Mouse (Mus musculus): Measurements from ENCODE around the gene Ddi2.

Gene Ddi2

DNA sequence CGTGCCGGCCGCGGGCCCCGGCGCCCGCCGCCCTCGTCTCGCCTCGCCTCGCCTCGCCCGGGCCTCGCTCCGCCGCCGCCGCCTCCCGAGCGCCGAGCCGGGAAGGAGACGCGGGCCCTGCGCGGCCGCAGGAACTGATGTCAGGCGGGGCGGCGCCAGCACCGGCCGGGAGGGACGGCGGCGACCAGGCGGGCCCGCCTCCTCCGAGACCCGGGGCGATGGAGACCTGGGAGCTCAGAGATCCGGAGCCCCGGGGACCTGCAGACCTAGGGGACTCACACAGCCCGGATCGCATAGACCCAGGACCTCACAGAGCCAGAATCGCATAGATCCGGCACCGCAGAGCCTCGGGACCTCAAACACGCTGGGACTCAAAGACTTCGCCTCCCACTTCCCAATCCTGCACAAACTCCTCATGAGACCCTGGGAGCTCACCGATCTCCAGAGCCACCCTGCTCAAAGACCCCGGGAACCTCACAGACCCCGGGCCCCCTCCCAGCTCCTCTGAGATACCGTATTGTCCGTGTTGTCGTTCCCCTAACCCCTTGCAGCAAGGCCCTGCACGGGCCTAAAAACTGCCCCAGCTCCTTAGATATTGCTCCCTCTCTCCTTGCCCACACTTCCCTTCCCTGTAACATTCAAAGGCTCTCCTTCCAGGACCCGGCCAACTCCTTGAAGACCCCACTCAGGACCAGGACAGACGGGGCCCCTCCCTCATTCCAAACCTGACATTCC is 59.0 kb downstream of the Ddi2 start:
- H3K36me3 ChIP-seq (ENCODE audit: insufficient read depth, low read length) = 0 out of 2 replicates have a peak, but pooled peaks cover under 1% of the 10 kb centered on the region
- peak overlapping the region; percentile 78 for H3K4me3 ChIP-seq (replicated peaks; ENCODE audit: low read length)
- TF ChIP-seq NANOG (IDR thresholded peaks at IDR 0.05; ENCODE audit: borderline replicate concordance, low read length) (no peak), POU5F1 (IDR thresholded peaks at IDR 0.05; ENCODE audit: borderline replicate concordance, low read length) (no peak), CTCF (conservative IDR thresholded peaks at IDR 0.05; ENCODE audit: low read length) (no peak)
- H3K27me3 ChIP-seq (ENCODE audit: insufficient read depth, low read length) = peaks cover 35% of the 10 kb centered on the region
- H3K4me1 ChIP-seq (replicated peaks; ENCODE audit: low read depth, low read length) = peaks cover 44% of the 10 kb centered on the region
- no peaks in the 10 kb centered on the region for H3K9me3 ChIP-seq (ENCODE audit: low read length)

DNA sequence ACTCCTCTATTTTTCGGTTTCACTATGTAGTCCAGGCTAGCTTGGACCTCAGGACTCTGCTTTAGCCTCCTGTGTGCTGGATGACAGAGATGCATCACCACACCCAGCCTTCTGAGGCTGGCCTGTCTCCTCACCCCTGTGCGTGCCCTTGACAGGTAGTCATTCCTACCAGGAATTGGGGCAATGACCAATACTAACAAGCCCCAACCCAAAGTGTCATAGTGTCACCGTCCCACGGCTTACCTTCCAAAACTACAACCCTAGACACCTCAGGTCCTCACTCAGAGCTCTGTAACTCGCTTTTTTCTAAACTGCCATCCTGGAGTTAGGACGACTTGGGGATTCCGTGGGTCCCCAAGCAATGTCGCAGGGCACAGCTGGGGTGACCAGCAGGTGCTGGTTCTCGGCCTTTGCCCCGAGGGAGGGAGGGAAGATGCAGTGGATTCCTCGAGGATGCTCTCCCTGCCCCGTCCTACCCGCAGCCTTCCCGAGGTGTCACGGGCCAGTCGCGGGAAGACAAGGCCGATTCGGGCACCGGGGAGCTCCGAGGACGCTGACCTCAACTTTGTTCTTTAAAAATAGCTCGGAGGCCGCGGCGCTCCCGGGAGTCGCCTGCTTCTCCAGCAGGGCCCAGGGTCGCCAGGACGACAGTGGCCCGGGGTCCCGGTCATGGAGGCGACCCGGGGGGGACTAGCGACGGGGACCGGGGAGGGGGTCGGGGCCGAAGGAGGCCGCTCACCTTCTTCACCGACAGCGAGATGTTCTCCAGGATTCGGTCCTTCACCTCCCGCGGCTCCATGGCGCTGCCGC is 59.9 kb downstream of the Ddi2 start:
- Histone ChIP-seq H3K36me3 (ENCODE audit: insufficient read depth, low read length) (0 out of 2 replicates have a peak, but pooled peaks cover 3% of the 10 kb centered on the region), H3K4me3 (replicated peaks; ENCODE audit: low read length) (peak overlapping the region; percentile 78), H3K27me3 (ENCODE audit: insufficient read depth, low read length) (peaks cover 35% of the 10 kb centered on the region), H3K9me3 (ENCODE audit: low read length) (no peaks in the 10 kb centered on the region), H3K4me1 (replicated peaks; ENCODE audit: low read depth, low read length) (peaks cover 44% of the 10 kb centered on the region)
- TF ChIP-seq CTCF (conservative IDR thresholded peaks at IDR 0.05; ENCODE audit: low read length) = no peak
- TF ChIP-seq NANOG (IDR thresholded peaks at IDR 0.05; ENCODE audit: borderline replicate concordance, low read length) = no peak
- TF ChIP-seq POU5F1 (IDR thresholded peaks at IDR 0.05; ENCODE audit: borderline replicate concordance, low read length) = no peak

DNA sequence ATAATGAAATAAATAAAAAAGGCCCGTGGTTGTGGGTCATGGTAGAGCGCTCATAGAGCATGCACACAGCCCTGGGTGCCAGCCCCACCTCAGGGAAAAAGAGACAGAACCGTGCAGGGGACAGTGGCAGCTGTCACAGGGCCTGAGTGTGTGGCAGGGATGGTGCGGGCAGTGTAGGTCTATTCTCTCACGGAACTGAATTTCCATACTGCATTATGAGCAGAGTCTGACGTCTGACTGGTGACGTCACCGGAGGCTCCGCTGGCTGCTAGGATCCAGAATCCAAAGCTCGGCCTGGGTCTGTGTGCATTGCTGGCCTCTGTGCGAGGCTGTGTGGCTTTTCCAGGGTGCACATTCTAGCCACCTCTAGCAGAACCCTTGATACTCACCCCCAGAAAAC is 62.3 kb downstream of the Ddi2 start:
- peaks cover 3% of the 10 kb centered on the region; the same call in 1 of the 2 replicates for H3K36me3 ChIP-seq (ENCODE audit: insufficient read depth, low read length)
- peaks cover 38% of the 10 kb centered on the region for H3K4me1 ChIP-seq (replicated peaks; ENCODE audit: low read depth, low read length)
- TF ChIP-seq POU5F1 (IDR thresholded peaks at IDR 0.05; ENCODE audit: borderline replicate concordance, low read length) (no peak), NANOG (IDR thresholded peaks at IDR 0.05; ENCODE audit: borderline replicate concordance, low read length) (no peak), CTCF (conservative IDR thresholded peaks at IDR 0.05; ENCODE audit: low read length) (no peak)
- no peaks in the 10 kb centered on the region for H3K9me3 ChIP-seq (ENCODE audit: low read length)
- no peak overlapping the region; the same call in 1 of the 2 replicates for H3K4me3 ChIP-seq (replicated peaks; ENCODE audit: low read length)
- H3K27me3 ChIP-seq (ENCODE audit: insufficient read depth, low read length) = peaks cover 34% of the 10 kb centered on the region

DNA sequence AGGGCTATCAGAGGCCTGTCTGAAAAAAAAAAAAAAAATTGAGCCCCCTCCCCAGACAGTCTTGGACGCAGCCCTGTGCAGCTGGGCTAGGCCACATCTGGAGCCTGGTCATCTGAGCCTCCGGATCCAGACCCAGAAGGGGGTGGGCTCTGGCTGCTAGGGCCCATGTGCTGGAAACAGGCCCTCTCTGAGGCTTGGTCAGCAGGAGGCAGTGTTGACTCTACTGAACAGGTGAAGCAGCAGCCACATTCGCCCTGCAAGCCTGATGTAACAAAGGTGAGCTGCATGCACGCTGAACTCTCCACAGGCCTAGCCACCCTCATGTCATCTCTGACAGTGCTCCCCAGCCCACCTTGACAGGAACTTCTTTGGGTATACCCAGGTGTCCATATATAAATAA is 63.5 kb downstream of the Ddi2 start:
- TF ChIP-seq NANOG (IDR thresholded peaks at IDR 0.05; ENCODE audit: borderline replicate concordance, low read length) (no peak), CTCF (conservative IDR thresholded peaks at IDR 0.05; ENCODE audit: low read length) (peak; percentile 28; the same call in 1 of the 2 replicates)
- H3K36me3 ChIP-seq (ENCODE audit: insufficient read depth, low read length) = peaks cover 3% of the 10 kb centered on the region; the same call in 1 of the 2 replicates
- H3K4me1 ChIP-seq (replicated peaks; ENCODE audit: low read depth, low read length) = peaks cover 36% of the 10 kb centered on the region
- peaks cover 23% of the 10 kb centered on the region for H3K27me3 ChIP-seq (ENCODE audit: insufficient read depth, low read length)
- H3K4me3 ChIP-seq (replicated peaks; ENCODE audit: low read length) = no peak overlapping the region
- no peaks in the 10 kb centered on the region for H3K9me3 ChIP-seq (ENCODE audit: low read length)

DNA sequence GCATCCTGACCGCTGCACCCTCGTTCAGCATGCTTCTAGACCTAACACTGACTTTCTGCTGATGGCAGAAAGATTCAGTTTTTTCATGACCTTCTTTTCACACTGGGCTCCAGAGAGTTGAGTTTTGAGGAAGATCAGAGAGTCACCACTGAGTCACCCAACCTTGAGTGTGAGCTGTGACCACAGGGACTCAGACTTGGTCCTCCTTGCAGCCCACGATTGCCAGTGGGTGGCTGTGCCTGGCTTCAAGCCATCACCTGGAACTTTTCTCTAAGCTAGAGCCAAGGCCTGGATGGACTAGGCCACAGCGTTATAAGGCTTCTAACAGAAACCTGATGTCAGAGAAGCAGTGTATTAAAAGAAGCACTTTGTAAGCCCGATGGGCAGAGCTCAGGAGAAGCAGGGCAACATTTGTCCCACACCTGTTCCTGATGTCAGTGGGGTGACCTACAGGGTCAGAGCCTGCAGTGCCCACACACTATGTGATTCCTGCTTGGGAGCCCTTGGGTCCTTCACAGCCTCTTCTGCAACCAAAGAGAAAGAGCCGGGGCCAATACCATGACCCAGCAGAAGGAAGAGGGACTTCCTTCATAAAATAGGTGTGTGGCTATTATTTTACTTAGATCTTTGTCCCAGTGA is 64.3 kb downstream of the Ddi2 start:
- no peak for TF ChIP-seq POU5F1 (IDR thresholded peaks at IDR 0.05; ENCODE audit: borderline replicate concordance, low read length)
- TF ChIP-seq NANOG (IDR thresholded peaks at IDR 0.05; ENCODE audit: borderline replicate concordance, low read length) = no peak
- no peak for TF ChIP-seq CTCF (conservative IDR thresholded peaks at IDR 0.05; ENCODE audit: low read length)
- Histone ChIP-seq H3K9me3 (ENCODE audit: low read length) (no peaks in the 10 kb centered on the region), H3K4me1 (replicated peaks; ENCODE audit: low read depth, low read length) (peaks cover 29% of the 10 kb centered on the region), H3K36me3 (ENCODE audit: insufficient read depth, low read length) (peaks cover 3% of the 10 kb centered on the region; the same call in 1 of the 2 replicates), H3K4me3 (replicated peaks; ENCODE audit: low read length) (no peak overlapping the region), H3K27me3 (ENCODE audit: insufficient read depth, low read length) (peaks cover 16% of the 10 kb centered on the region)

DNA sequence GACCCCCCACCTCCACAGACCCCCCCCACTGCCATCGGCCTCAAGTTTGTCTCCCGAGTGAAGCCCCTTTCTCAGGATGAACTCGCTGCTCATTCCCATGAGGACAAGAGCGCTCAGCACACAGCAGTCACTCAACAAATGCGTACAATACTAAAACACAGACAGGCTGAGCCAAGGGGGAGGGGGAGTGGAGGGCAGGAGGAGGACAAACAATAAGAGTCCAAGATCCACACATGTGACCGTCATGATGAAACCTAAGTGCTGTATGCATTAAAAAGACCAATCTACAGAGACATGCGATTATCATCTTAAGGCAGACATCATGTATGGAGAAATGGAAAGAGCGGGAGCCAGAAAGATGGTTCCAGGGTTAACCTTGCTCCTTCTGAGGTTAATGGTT is 66.3 kb downstream of the Ddi2 start:
- H3K9me3 ChIP-seq (ENCODE audit: low read length) = no peaks in the 10 kb centered on the region
- TF ChIP-seq NANOG (IDR thresholded peaks at IDR 0.05; ENCODE audit: borderline replicate concordance, low read length) (no peak), CTCF (conservative IDR thresholded peaks at IDR 0.05; ENCODE audit: low read length) (no peak), POU5F1 (IDR thresholded peaks at IDR 0.05; ENCODE audit: borderline replicate concordance, low read length) (no peak)
- peaks cover 3% of the 10 kb centered on the region; the same call in 1 of the 2 replicates for H3K36me3 ChIP-seq (ENCODE audit: insufficient read depth, low read length)
- H3K4me3 ChIP-seq (replicated peaks; ENCODE audit: low read length) = no peak overlapping the region
- peaks cover 29% of the 10 kb centered on the region for H3K4me1 ChIP-seq (replicated peaks; ENCODE audit: low read depth, low read length)
- no peaks in the 10 kb centered on the region for H3K27me3 ChIP-seq (ENCODE audit: insufficient read depth, low read length)

DNA sequence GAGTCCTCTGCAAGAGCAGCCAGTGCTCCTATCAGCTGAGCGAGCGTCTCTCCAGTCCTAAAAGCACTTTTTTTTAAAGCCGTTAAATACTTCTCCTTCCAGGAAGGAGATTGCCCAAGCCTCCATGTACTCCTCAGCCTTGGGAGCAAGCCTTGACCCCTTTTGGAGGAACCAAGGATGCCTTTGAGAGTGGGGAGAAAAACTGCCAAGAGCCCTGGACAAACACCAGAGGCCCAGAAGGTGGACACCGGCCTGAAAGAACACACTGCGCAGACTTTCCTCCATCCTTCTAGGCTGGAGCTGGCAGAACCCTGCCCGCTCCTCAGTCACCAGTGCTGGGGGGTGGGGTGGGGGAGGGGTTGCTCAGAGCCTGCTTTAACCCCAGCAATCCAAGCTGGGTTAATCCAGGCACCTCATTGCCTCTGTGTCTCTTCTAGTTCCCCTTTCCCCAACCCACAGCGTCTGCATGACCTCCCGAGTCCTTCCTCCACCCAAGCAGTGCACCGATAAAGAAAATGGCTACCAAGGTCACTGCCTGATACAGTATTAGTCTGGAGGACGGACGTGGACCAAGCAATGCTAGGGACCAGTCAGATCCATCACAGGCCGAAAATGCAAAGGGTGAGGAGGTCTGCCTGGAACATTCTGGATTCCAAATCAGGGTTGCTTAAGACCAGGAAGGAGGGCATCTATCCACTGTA is 67.2 kb downstream of the Ddi2 start:
- Histone ChIP-seq H3K36me3 (ENCODE audit: insufficient read depth, low read length) (peaks cover 3% of the 10 kb centered on the region; the same call in 1 of the 2 replicates), H3K4me3 (replicated peaks; ENCODE audit: low read length) (no peak overlapping the region), H3K27me3 (ENCODE audit: insufficient read depth, low read length) (no peaks in the 10 kb centered on the region), H3K9me3 (ENCODE audit: low read length) (no peaks in the 10 kb centered on the region), H3K4me1 (replicated peaks; ENCODE audit: low read depth, low read length) (peaks cover 34% of the 10 kb centered on the region)
- TF ChIP-seq NANOG (IDR thresholded peaks at IDR 0.05; ENCODE audit: borderline replicate concordance, low read length) (no peak), CTCF (conservative IDR thresholded peaks at IDR 0.05; ENCODE audit: low read length) (no peak), POU5F1 (IDR thresholded peaks at IDR 0.05; ENCODE audit: borderline replicate concordance, low read length) (no peak)

All from E14TG2a.4 (cell line).